Mouse (Mus musculus) neural tube, embryonic 11.5 days (tissue): ENCODE data around the gene Snx17. TPM values are rescaled to one million over a fixed set of nuclear protein-coding genes. Genes with fewer than 3 reads are reported as not detected.
A peak's percentile ranks its signal among the peaks of the same experiment; 100 is the strongest.

ENCODE experiments used
- ATAC-seq: fragments of 200-750 bp; cut with Nextera tagmentation; 2 replicates; pipeline ENCODE4 v1.8.0; 2017; ENCODE audit warnings: moderate number of reproducible peaks, mild to moderate bottlenecking, moderate TSS enrichment, moderate library complexity; ENCODE audit not compliant: insufficient read depth, low FRiP score, low TSS enrichment
- DNase-seq: peaks from one replicate; pipeline ENCODE4 v3.0.0-alpha.2; 2015; ENCODE audit warnings: low spot score
- H3K27ac ChIP-seq: fragments of 300-500 bp; sonication (generic); 2 replicates; pipeline ENCODE4 v1.5.1; 2014; ENCODE audit warnings: low read depth, mild to moderate bottlenecking, low read length
- H3K27me3 ChIP-seq: fragments of 300-500 bp; sonication (generic); 2 replicates; pipeline ENCODE4 v1.6.1; 2014; ENCODE audit warnings: mild to moderate bottlenecking, low read length, mixed read lengths; ENCODE audit not compliant: control insufficient read depth, insufficient read depth
- H3K36me3 ChIP-seq: fragments of 300-500 bp; sonication (generic); 2 replicates; pipeline ENCODE4 v1.6.1; 2014; ENCODE audit warnings: mild to moderate bottlenecking, low read length, moderate library complexity, mixed read lengths; ENCODE audit not compliant: control insufficient read depth, insufficient read depth
- H3K4me1 ChIP-seq: fragments of 300-500 bp; sonication (generic); 2 replicates; pipeline ENCODE4 v1.6.1; 2014; ENCODE audit warnings: low read length, mixed read lengths; ENCODE audit not compliant: control insufficient read depth, insufficient read depth
- H3K4me2 ChIP-seq: fragments of 300-500 bp; sonication (generic); 2 replicates; pipeline ENCODE4 v1.6.1; 2014; ENCODE audit warnings: low read depth, mild to moderate bottlenecking, moderate library complexity
- H3K4me3 ChIP-seq: fragments of 300-500 bp; sonication (generic); 2 replicates; pipeline ENCODE4 v1.5.1; 2014; ENCODE audit warnings: low read depth, low read length
- H3K9ac ChIP-seq: fragments of 300-500 bp; sonication (generic); 2 replicates; pipeline ENCODE4 v1.6.1; 2014; ENCODE audit warnings: mild to moderate bottlenecking, low read length
- H3K9me3 ChIP-seq: fragments of 300-500 bp; sonication (generic); 2 replicates; pipeline ENCODE4 v1.6.1; 2016; ENCODE audit warnings: low read length; ENCODE audit not compliant: control insufficient read depth
- WGBS: fragments of 180-500 bp; shearing (Covaris S2); extraction: QIAGEN DNeasy Blood & Tissue Kit; methylation state at CpG from one replicate; pipeline ENCODE4 v1.1.7; 2014; 5-methylcytosine and 5-hydroxymethylcytosine counted together
- polyA plus RNA-seq: library from polyadenylated mRNA; unstranded; fragments of >200 nt; fragmentation: Nextera tagmentation; extraction: Ambion mirVana; gene quantifications from 2 replicates; pipeline ENCODE4 v1.2.1, GENCODE M21; 2014

Gene Snx17
- polyA plus RNA-seq, 1 experiment from 2014 or later: 134 TPM

- WGBS: 13% methylated on average over 25 of the region's 25 CpGs
- no peak for DNase-seq
- H3K4me1 ChIP-seq: peaks cover 11% of the 10 kb centered on the region
- peak overlapping the region; percentile 84 for H3K4me3 ChIP-seq
- H3K27me3 ChIP-seq: no peaks in the 10 kb centered on the region
- H3K4me2 ChIP-seq: peak overlapping the region; percentile 93
- no peaks in the 10 kb centered on the region for H3K9me3 ChIP-seq
- H3K27ac ChIP-seq: no peak overlapping the region
- peaks cover 24% of the 10 kb centered on the region for H3K36me3 ChIP-seq
- H3K9ac ChIP-seq: peak overlapping the region; percentile 89
- no peak for ATAC-seq
Observed at GRCm38 (mm10) chr5:31193631-31194281, 729 bp downstream of the Snx17 start.

GRCm38 (mm10) chr5:31194486-31195485 is 1.8 kb downstream of the Snx17 start:
- no peak for ATAC-seq
- DNase-seq: no peak
- Histone ChIP-seq H3K4me2 (peak overlapping the region; percentile 93), H3K27me3 (no peaks in the 10 kb centered on the region), H3K4me1 (peaks cover 11% of the 10 kb centered on the region), H3K27ac (no peak overlapping the region), H3K36me3 (peaks cover 31% of the 10 kb centered on the region), H3K9me3 (no peaks in the 10 kb centered on the region), H3K4me3 (peak overlapping the region; percentile 84), H3K9ac (no peak overlapping the region)
- 94% methylated on average over 16 of the region's 16 CpGs for WGBS

- Histone ChIP-seq H3K27ac (no peak overlapping the region), H3K4me3 (no peak overlapping the region), H3K27me3 (no peaks in the 10 kb centered on the region), H3K4me2 (no peak overlapping the region), H3K9me3 (peaks cover 5% of the 10 kb centered on the region), H3K36me3 (peaks cover 30% of the 10 kb centered on the region), H3K4me1 (peaks cover 16% of the 10 kb centered on the region), H3K9ac (no peak overlapping the region)
- WGBS: 93% methylated on average over 4 of the region's 4 CpGs
- DNase-seq (no peak), ATAC-seq (no peak)
Observed at GRCm38 (mm10) chr5:31195671-31196070, 2.6 kb downstream of the Snx17 start.

GRCm38 (mm10) chr5:31196207-31196606 is 3.2 kb downstream of the Snx17 start:
- Histone ChIP-seq H3K9ac (no peak overlapping the region), H3K27ac (no peak overlapping the region), H3K27me3 (no peaks in the 10 kb centered on the region), H3K4me1 (peaks cover 18% of the 10 kb centered on the region), H3K4me3 (no peak overlapping the region), H3K9me3 (peaks cover 5% of the 10 kb centered on the region), H3K4me2 (no peak overlapping the region), H3K36me3 (peaks cover 30% of the 10 kb centered on the region)
- DNase-seq (no peak), ATAC-seq (no peak)
- WGBS: 91% methylated on average over 10 of the region's 10 CpGs

- H3K9ac ChIP-seq: no peak overlapping the region
- peaks cover 15% of the 10 kb centered on the region for H3K4me1 ChIP-seq
- H3K9me3 ChIP-seq: peaks cover 5% of the 10 kb centered on the region
- no peak overlapping the region for H3K4me3 ChIP-seq
- no peaks in the 10 kb centered on the region for H3K27me3 ChIP-seq
- H3K4me2 ChIP-seq: no peak overlapping the region
- ATAC-seq (no peak), DNase-seq (no peak)
- peaks cover 30% of the 10 kb centered on the region for H3K36me3 ChIP-seq
- WGBS: 91% methylated on average over 12 of the region's 12 CpGs
- H3K27ac ChIP-seq: no peak overlapping the region
Observed at GRCm38 (mm10) chr5:31197072-31197471, 4.0 kb downstream of the Snx17 start.

- Histone ChIP-seq H3K4me3 (no peak overlapping the region), H3K4me1 (peaks cover 20% of the 10 kb centered on the region), H3K4me2 (no peak overlapping the region), H3K9ac (no peak overlapping the region), H3K27ac (no peak overlapping the region), H3K27me3 (no peaks in the 10 kb centered on the region), H3K9me3 (peaks cover 5% of the 10 kb centered on the region), H3K36me3 (peaks cover 35% of the 10 kb centered on the region)
- WGBS: 93% methylated on average over 9 of the region's 9 CpGs
- DNase-seq (no peak), ATAC-seq (no peak)
Observed at GRCm38 (mm10) chr5:31198170-31198569, 5.1 kb downstream of the Snx17 start.

- ATAC-seq (no peak), DNase-seq (no peak)
- Histone ChIP-seq H3K9ac (no peak overlapping the region), H3K4me1 (peaks cover 20% of the 10 kb centered on the region), H3K27ac (no peak overlapping the region), H3K36me3 (peaks cover 37% of the 10 kb centered on the region), H3K4me3 (no peak overlapping the region), H3K4me2 (no peak overlapping the region), H3K27me3 (no peaks in the 10 kb centered on the region), H3K9me3 (peaks cover 5% of the 10 kb centered on the region)
- WGBS: 86% methylated on average over 5 of the region's 5 CpGs
Observed at GRCm38 (mm10) chr5:31198616-31199320, 5.7 kb downstream of the Snx17 start.

- ATAC-seq: no peak
- Histone ChIP-seq H3K9me3 (peaks cover 5% of the 10 kb centered on the region), H3K4me1 (peaks cover 14% of the 10 kb centered on the region), H3K9ac (no peak overlapping the region), H3K4me3 (no peak overlapping the region), H3K27ac (no peak overlapping the region; the same call in 1 of the 2 replicates), H3K36me3 (peaks cover 37% of the 10 kb centered on the region), H3K27me3 (no peaks in the 10 kb centered on the region), H3K4me2 (no peak overlapping the region)
- DNase-seq: no peak
- 94% methylated on average over 19 of the region's 19 CpGs for WGBS
Observed at GRCm38 (mm10) chr5:31199321-31199892, 6.4 kb downstream of the Snx17 start.
